Mouse (Mus musculus) erythroblast, adult 5-6 weeks (primary cell): Measurements from ENCODE around the gene Ski. TPM values are rescaled to one million over a fixed set of nuclear protein-coding genes. Genes with fewer than 3 reads are reported as not detected.

Source experiments
- ATAC-seq: replicated peaks from 2 replicates; pipeline ENCODE4 v1.8.0; 2016; ENCODE audit warnings: moderate number of reproducible peaks, mild to moderate bottlenecking, moderate TSS enrichment, inconsistent platforms; ENCODE audit not compliant: poor library complexity, low FRiP score, severe bottlenecking
- total RNA-seq, 2 experiments: library from RNA; stranded (forward) in 1 of 2; stranded (reverse) in 1 of 2; fragments of 150-400 nt in 1 of 2; fragments of 200-764, 138-1000 nt in 1 of 2; gene quantifications; 2 replicates each; pipeline versions ENCODE4 v1.2.3 to v1.2.4; 2015 to 2017; ENCODE audit warnings: low replicate concordance in 2 of 2

The Ski gene
- total RNA-seq, 2 experiments from 2014 or later = 3.4 to 10.8 TPM

DNA sequence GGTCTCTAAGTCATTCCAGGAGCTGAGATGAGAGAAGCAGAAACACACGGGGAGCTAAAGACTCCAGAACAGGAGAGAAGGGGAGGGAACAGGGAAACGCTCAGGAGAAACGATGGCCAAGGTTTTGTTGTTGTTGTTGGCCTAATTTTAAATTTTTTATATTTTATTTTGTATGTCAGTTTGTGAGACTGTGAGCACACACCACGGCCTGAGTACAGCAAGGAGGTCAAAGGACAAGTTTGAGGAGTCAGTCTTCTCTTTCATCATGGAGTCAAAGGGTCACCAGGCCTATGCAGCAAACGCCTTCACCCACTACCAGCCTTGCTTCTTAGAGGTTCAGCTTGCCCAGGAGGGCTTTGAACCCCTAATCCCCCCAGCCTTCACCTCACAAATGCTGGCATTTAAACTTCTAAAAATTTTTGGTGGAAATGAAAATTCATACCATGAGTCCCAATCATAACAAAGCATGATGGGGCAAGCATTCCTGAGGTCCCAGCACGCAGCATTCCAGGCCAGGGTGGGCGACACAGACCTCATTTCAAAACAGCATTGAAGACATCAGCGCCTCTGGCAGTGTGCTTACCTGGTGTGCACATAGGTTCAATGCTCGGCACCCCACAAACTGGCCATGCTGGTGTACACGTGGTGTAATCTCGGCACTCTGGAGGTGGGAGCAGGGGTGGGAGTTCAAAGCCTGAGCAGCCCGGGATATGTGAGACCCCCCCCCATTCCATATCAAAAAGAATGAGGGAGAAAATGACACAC lies 82.9 kb downstream of the Ski start:
- no peak for ATAC-seq

DNA sequence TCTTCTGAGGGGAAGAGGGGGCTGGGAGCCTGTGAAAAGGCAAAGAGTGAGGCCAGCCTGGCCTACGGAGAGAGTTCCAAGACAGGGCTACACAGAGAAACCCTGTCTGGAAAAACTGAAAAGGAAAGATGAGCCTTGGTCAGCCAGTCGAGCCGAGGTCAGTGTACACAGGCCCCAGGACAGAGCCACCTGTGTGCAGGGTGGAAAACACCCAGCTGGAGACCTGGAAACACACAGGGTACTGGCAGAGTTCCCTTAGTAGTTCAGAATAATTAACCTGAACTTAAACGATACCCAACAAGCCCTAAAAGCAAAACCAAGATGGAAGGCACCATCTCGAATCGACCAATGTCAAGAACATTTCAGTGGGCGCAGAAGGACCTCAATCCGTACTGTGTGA lies 83.9 kb downstream of the Ski start:
- no peak for ATAC-seq

DNA sequence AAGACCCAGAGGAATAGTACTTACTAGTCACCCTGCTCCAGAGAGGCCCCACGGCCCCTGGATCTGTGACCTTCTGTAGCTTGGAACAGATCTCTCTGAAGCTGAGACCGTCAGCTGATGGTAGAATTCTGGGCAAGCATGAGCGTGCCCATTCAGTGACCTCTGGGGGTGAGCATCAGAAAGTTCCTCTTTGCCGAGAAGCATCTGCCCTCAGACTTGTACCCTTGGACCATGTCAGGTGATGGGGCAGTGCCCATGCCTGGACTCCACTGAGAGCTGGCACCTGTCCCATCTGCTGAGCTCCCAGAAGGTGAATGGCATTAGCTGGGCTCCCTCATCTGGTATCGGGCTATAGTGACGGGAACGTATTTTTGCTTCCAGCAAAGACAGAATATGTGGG lies 84.5 kb downstream of the Ski start:
- no peak for ATAC-seq

DNA sequence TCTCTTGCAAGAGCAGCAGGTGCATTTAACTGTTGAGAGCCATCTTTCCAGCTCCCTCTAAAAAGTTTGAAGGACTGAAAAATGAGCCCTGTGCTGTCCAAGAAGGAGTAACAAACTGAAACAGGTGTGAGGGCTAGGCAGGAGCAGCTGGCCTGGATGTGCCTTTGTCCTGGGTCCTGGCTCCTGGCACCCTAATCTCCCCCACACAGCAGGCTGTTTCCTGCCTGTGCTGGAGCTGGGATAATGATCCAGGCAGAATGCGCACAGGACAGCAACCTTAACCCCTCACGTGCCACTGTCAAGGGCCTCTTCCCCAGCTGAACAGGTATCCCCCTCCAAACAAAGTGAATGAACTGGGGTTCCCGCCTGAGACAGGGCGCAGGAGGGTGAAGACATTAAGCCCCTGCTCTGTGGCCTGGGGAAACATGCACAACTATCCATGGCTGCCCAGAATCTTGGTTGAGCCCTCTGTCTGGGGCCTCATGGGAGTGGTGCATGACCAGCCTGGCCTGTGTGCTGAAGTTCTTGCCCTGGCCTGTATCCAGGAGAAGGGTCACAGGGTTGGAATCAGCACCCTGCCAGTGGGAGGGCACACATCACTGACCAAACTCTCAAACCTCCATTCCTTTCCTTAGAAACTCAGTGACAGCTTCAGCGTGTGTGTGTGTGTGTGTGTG lies 86.3 kb downstream of the Ski start:
- ATAC-seq = no peak

DNA sequence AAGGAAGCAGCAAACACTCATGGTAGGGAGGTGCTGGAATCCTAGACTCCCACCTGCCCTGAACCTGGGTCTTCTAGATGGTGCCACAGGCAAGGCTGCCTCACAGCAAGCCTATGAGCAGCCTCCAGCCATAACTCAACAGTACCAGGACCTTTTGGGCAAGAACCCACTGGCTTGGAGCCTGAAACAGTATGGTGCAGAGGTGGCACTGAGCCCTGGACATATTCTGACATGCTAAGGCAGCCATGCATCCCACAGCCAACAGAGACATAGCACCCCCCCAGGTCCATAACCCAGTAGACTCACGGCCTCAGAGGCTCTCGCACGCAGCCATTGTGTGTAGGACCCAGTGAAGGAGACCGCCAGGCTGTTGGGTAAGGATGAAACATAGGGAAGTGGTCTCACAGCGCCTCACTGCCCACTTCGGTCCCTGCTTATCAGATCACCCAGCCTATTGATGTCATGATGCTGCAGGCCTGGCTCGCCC lies 87.7 kb downstream of the Ski start:
- ATAC-seq = no peak

DNA sequence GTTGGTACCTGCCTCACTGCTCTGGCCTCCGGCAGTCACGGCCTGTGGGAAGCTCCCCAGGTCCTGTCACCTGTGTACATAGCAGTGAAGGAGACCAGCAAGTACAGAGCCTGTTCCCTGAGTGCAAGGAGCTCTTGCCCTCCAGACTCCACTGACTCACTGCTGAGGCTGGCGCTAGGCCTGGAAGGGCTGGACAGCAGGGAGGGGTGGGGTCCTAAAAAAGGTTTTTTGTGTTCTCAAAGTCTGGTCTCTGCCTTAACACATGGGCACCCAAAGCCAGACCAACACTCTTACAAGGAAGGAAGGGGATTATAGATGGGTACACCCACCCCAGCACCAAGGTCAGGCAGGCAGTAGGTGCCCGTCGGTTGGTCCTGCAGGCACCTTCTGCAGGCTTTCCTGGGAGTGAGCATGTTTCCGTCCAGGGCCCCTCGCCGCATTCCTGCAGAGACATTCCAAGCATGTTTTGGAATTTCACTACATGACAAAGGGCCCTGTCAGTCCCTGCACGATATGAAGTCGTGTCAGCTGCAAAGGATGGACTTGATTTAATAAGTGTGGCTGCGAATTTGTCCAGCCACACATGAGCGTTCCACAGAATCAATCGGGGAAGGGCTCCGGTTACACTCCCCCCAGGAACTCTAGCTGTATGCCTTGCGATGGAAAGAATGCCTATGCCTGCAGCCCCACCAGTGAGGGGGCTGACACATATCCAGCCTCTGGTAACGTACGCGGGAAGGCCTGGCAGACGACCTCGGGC lies 88.6 kb downstream of the Ski start:
- no peak for ATAC-seq

DNA sequence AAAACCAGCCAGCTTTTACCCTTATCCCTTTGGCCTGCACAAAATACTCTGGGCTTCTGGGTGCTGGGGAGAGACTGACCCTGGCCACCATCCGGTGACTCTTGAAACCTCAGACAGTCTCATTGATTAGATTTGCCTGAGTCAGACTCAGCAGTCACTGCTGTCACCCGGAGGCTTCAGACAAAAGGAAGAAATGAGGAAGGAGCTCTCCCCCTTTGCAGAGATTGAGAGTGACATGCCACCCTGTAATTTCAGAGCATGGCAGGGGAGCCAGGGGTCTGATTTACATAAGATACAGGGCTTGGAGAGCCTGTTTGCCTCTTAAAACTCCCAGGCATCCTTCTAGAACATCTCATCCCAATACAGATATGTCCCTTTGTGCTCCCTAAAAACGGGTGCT lies 89.2 kb downstream of the Ski start:
- ATAC-seq = no peak

DNA sequence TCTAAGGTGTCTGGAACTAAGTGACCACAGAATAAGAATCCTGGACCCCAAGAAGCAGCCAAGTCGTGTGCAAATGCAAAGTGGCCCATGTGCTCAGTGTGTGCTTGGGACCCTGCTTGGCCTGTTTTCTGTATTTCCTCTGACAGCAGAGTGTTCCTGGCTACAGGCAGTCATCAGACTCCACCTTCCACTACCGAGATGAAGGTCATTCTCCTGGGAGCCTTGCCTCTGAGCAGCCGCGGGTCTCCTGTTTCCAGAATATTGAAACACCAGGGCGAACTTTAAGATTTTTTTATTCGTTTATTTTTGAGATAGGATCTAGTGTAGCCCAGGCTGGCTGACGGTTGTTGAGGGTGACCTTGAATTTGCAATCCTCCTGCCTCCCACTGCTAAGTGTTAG lies 91.8 kb downstream of the Ski start:
- ATAC-seq = no peak

DNA sequence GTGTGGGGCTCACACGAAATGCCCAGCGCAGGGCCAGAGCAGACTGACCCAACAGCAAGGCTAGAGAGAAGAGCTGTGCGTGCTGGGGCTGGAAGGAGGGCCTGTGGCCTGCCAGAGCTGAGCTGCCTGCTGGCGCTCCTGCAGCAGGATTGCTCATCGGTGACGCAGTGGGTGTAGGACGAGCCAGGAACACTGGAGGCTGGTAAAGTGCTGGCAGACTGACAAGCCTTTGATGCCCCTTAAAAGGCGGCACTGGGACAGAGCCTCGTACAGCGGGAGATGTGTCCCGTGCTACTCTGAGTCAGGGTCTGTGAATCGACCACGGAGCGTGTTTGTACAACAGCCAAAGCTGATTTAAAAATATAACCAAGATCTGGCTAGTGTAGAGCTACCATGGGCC lies 92.4 kb downstream of the Ski start:
- ATAC-seq = no peak

DNA sequence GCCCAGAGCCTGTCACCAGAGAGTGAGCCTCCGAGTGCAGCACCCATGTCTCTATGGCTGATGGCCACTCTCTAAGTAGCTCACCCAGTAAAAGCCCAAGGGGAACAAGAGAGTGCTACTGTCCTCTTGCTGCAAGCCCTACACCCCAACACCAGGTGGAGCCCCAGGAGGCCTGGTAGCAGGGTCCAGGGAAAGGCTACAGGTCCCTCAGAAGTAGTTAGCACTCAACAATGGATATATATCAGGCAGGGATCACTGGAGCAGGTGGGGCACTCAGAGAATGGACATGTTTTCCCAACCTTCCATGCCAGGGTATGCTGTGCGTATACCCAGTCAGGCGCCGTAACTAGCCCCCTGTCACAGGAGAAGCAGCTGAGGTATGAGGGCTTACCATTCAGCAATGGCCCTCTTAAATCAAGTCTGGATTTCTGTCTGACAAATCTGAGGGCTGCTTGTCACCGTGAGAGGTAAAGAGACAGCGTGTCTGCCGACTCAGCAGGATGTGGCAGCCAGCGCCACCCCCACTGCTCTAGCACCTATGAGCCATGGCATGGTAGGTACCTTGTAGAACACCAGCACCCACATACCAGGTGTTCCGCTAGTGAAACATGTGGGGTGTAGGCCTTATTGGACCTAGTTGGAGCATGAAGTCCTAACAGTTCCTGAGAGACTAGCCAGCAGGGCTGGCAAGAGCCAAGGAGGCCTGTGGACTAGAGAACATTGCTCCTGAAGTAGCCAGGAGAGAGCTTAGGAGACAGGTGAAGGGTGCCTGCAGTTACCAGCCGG lies 93.1 kb downstream of the Ski start:
- no peak for ATAC-seq

DNA sequence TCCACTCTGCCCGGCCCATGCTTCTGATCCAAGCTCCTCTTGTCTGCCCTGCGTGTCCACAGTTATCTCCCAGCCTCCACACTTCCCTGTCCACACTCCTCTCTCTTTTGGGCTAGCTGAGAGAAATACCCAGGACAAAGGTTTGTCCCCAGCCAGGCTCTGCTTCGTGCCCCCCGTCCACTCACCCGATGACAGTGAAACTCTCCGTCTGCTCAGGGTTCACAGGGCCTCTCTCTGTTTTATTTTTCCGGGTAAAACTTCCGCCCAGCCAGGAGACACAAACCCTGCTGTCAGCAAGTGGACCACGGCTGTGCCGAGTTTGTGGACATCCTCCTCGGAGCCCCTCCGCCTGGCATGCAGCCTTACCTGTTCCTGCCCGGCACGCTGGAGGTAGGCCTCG lies 94.0 kb downstream of the Ski start:
- no peak for ATAC-seq

DNA sequence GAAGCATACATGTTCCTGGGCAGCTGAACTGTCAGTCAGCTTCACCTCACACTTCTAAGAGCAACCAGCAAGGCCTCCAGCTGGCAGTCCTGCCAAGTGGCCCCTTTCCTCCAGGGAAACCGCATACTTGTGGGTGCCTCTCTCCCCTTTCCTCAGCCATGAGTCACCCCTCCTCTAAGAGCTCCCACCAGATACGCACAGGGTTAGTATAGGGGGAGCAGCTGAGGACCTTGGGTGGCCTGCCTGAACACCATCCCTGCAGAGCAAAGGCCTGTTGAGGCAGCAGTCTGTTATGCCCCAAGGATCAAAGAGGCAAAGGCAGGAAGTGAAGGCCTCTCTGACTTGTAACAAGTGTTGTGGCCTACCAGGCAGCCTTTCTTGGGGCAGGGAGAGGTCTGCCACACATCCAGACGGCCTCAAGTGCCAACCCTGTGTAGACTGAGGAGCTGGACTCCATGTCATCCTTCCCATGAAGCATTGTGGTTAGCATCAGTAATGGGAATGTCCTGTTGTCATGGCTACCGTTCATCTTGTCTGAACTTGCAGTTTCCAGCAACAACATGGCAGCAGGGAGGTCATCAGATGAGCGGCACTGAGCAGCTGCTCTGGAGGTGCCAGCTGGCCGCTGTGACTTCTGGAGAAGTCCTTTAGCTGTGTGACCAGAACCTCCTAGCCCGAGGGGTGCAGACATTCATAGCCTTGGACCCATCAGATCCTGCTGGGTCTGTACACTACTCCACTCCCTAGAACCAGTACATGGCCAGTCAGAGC lies 95.6 kb downstream of the Ski start:
- no peak for ATAC-seq

DNA sequence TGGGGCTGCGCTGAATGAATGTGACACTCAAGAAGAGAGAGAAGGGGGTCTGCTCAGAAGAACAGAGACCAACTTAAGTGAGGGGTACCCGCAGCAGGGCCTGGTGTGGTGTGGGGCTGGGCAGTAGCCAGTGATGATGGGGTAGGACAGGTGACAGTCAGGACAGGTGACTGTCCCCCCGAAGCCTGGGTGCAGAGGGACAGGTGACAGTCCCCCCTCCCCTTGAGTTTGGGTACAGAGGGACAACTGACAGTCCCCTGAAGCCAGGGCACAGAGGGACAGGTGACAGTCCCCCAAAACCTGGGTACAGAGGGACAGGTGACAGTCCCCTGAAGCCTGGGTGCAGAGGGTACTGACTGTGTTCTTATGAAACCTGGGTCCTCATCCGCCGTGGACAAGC lies 96.2 kb downstream of the Ski start:
- ATAC-seq = no peak

DNA sequence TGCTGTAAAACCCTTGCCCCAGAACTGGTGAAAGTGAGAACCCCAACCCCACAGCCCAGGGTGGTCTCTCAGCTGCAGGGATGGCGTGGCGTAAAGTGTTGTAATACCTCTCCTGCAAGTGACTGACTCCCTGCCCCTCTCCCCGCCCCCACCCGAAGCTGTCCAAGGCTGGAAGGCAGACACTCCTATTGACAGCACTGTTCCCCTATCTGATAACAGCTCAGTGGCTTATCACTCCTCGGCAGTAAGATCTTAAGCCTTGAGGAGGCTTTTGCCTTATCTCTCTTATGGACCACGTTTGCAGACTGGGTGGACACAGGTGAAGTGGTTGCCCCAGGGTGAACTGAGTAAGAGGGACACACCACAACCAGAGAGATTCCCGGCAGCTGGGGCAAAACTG lies 97.1 kb downstream of the Ski start:
- no peak for ATAC-seq

DNA sequence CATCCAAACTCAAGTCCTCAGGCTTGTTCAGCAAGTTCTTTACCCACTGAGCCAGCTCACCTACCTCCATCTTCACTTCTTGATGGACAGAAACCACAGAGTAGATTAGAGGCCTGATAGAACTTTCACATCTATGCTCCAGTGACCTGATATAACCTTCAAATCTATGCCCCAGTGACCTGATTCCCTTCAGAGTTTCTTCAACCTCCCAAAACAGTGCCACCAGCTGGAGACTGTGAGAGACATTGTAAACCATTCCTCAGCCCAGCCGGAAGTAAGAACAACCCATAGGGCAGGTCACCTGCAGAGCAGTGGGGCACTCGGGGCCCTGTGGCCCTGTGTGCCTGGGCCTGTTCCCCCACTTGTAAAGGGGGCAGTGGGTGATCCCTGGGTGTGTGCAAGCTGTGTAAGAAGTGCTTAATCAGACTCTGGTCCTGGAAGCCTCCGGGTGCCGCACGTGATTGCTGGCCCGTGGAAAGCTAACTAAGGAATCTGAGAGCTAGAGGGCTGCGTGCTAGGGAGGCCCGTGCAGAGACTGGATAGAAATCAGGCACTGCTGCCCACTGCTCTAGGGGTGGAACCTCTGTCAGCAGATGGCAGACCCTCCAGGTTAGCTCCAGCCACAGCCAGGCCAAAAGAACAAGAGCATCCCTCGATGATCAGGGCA lies 98.4 kb downstream of the Ski start:
- ATAC-seq = no peak

DNA sequence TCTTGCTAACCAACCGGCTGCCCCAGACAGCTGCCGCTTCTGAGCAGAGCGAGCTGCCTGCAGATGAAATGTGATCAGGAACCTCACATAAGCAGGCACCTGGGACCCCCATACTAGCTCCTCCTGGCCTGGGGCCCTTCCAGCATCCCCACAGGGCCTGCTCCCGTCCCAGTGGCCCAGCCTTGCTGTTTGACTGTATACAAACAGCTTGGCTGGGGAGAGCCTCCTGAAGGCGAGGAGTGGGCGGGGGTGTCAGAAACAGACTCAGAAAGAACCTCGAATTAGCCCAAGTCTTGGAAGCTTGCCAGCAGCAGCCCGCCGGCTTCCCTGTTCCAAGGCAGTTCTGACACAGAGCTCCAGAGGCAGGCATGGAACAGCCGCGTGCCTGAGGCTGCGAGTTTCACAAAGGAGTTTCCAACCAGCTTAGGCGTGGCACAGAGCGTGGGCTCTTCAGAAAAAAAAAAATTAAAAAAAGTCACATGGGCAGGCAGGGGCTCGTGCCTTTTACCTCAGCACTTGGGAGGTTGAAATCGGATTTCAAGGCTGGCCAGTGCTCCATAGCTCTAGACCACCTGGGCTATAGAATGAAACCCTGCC lies 99.8 kb downstream of the Ski start:
- ATAC-seq = no peak

DNA sequence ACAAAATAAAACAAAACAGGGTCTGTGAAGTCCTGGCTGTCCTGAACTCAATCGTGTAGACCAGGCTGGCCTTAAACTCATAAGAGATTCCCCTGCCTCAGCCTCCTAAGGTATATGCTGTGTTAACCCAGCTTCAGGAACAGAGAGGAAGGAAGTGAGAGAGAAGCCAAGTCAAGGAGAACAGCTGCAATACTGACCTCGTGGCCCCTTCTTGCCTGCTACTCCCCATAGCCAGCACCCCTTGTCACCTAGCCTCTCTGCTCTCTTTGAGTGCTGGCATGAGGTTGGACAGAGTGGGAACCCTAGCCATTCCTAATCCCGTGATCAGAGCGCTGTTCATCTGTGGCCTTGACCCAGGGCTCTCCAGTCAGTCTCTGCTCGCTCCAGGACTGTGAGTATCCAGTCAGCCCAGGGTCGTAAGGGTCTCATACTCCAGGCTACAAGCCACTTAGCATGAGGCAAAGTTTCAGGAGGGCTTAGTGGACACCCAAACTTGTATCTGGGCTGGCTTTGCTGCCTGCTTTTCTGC lies 100.4 kb downstream of the Ski start:
- no peak for ATAC-seq

DNA sequence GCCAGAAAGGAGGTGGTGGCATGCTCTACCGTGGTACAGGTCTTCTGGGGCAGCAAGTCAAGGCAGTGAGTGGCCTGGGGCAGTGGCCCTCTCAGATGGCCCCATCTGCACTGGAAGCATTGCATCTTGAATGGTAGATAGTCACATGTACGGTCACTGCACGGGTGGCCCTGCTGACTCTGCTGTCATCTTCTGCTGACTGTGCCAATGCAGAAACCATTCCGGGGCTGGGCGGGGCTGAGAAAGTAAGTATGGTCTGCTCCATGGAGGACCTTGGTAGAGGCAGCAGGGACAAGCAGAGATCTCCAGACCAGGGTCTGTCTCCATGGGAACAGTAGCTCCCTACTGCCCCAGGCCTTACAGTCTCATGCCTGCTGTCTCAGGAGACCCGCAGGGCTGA lies 101.2 kb downstream of the Ski start:
- ATAC-seq = no peak
